Mouse (Mus musculus) heart, embryonic 16.5 days (tissue): ENCODE data around the gene Exog. TPM values are rescaled to one million over a fixed set of nuclear protein-coding genes. Genes with fewer than 3 reads are reported as not detected.

Source experiments
- ATAC-seq: fragments of 200-750 bp; cut with Nextera tagmentation; replicated peaks from 2 replicates; pipeline ENCODE4 v1.8.0; 2017; ENCODE audit warnings: moderate number of reproducible peaks; ENCODE audit not compliant: insufficient read depth, low FRiP score; ENCODE audit errors: extremely low read depth
- H3K27ac ChIP-seq: fragments of 300-500 bp; sonication (generic); 2 replicates; pipeline ENCODE4 v1.5.1; 2014; ENCODE audit warnings: mild to moderate bottlenecking, low read length, control low read depth, moderate library complexity
- H3K27me3 ChIP-seq: fragments of 300-500 bp; sonication (generic); 2 replicates; pipeline ENCODE4 v1.6.1; 2014; ENCODE audit warnings: low read length, mixed read lengths; ENCODE audit not compliant: control insufficient read depth, insufficient read depth
- H3K36me3 ChIP-seq: fragments of 300-500 bp; sonication (generic); 2 replicates; pipeline ENCODE4 v1.6.1; 2014; ENCODE audit not compliant: control insufficient read depth, insufficient read depth
- H3K4me1 ChIP-seq: fragments of 300-500 bp; sonication (generic); 2 replicates; pipeline ENCODE4 v1.6.1; 2014; ENCODE audit warnings: low read length, mixed read lengths; ENCODE audit not compliant: control insufficient read depth, insufficient read depth
- H3K4me2 ChIP-seq: fragments of 300-500 bp; sonication (generic); 2 replicates; pipeline ENCODE4 v1.6.1; 2014; ENCODE audit warnings: low read depth, mild to moderate bottlenecking, control low read depth, low read length
- H3K4me3 ChIP-seq: fragments of 300-500 bp; sonication (generic); 2 replicates; pipeline ENCODE4 v1.5.1; 2014; ENCODE audit warnings: mild to moderate bottlenecking, control low read depth, low read length
- H3K9ac ChIP-seq: fragments of 300-500 bp; sonication (generic); 2 replicates; pipeline ENCODE4 v1.6.1; 2014; ENCODE audit warnings: low read length, control low read depth
- H3K9me3 ChIP-seq: fragments of 300-500 bp; sonication (generic); replicated peaks from 2 replicates; pipeline ENCODE4 v1.6.1; 2016; ENCODE audit warnings: low read length; ENCODE audit not compliant: control insufficient read depth
- WGBS: fragments of 180-500 bp; shearing (Covaris S2); extraction: QIAGEN DNeasy Blood & Tissue Kit; methylation state at CpG from one replicate; pipeline ENCODE4 v1.1.7; 2014; 5-methylcytosine and 5-hydroxymethylcytosine counted together
- polyA plus RNA-seq: library from polyadenylated mRNA; unstranded; fragments of >200 nt; fragmentation: Nextera tagmentation; extraction: Ambion mirVana; gene quantifications from 2 replicates; pipeline ENCODE4 v1.2.1, GENCODE M21; 2015

Exog gene
- polyA plus RNA-seq, 1 experiment from 2014 or later = 11.1 TPM

- Histone ChIP-seq H3K4me3 (no peak overlapping the region), H3K27ac (no peak overlapping the region), H3K4me2 (no peak overlapping the region), H3K4me1 (no peaks in the 10 kb centered on the region), H3K36me3 (peaks cover 10% of the 10 kb centered on the region), H3K9me3 (peaks cover 8% of the 10 kb centered on the region), H3K9ac (no peak overlapping the region), H3K27me3 (no peaks in the 10 kb centered on the region)
- WGBS = 58% methylated on average over 6 of the region's 6 CpGs
- no peak; the same call in 1 of the 2 replicates for ATAC-seq
Measured at GRCm38 (mm10) chr9:119510902-119511301, 66.2 kb downstream of the Exog start.

GRCm38 (mm10) chr9:119512993-119513392 lies 68.2 kb downstream of the Exog start:
- H3K9ac ChIP-seq = no peak overlapping the region
- 85% methylated on average over 9 of the region's 9 CpGs for WGBS

DNA sequence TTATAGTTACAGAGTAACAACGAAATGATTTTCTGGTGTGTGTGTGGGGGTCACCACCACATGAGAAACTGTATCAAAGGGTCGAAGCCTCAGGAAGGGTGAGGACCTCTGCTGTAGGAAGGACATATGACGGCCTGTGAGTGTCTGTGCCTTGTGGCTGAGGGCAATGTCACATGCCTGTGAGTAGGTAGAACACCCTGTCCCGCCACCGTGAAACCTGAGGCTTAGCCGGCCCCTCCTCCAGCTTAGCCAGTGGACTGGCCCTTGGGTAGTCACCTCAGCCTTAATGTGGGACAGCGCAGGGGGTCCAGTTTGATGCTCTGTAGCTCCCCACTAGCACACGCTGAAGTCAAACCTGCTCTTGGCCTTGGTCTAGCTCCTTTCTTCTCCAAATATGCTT lies 69.1 kb downstream of the Exog start:
- Histone ChIP-seq H3K9ac (no peak overlapping the region), H3K4me2 (no peak overlapping the region), H3K9me3 (no peaks in the 10 kb centered on the region), H3K4me1 (peaks cover 16% of the 10 kb centered on the region), H3K4me3 (no peak overlapping the region), H3K27me3 (no peaks in the 10 kb centered on the region), H3K36me3 (0 out of 2 replicates have a peak, but pooled peaks cover 2% of the 10 kb centered on the region), H3K27ac (no peak overlapping the region)
- no peak for ATAC-seq
- 83% methylated on average over 8 of the region's 8 CpGs for WGBS

More at GRCm38 (mm10) chr9:119512993-119513392, 68.2 kb downstream of the Exog start:
- peaks cover 13% of the 10 kb centered on the region for H3K4me1 ChIP-seq
- no peak overlapping the region for H3K4me2 ChIP-seq
- H3K36me3 ChIP-seq = peaks cover 2% of the 10 kb centered on the region; the same call in 1 of the 2 replicates
- H3K27ac ChIP-seq = no peak overlapping the region
- H3K9me3 ChIP-seq = no peaks in the 10 kb centered on the region; the same call in 1 of the 2 replicates
- no peak for ATAC-seq
- H3K4me3 ChIP-seq = no peak overlapping the region
- no peaks in the 10 kb centered on the region for H3K27me3 ChIP-seq

DNA sequence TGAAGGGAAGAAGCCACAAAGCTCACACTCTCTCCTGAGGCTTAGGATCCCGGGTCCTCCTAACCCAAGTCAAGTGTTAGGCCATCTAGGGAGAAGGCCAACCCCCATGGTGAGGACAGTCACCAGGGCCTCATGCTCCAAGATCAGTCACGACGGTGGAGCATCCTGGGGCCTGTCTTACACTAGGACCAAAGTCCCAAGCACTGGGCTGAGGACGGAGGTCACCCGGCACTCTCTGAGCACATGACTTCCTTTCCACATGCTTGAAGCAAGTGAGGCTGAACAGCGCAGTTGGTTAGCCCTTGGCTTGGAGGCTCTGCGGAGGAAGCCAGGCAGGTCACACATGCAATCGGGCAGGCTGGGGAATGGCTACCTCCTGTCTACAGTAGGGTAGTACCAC lies 70.2 kb downstream of the Exog start:
- no peaks in the 10 kb centered on the region for H3K9me3 ChIP-seq
- no peak overlapping the region for H3K9ac ChIP-seq
- H3K4me3 ChIP-seq = no peak overlapping the region
- H3K27me3 ChIP-seq = no peaks in the 10 kb centered on the region
- peaks cover 16% of the 10 kb centered on the region for H3K4me1 ChIP-seq
- 78% methylated on average over 8 of the region's 8 CpGs for WGBS
- ATAC-seq = no peak
- H3K4me2 ChIP-seq = no peak overlapping the region
- H3K27ac ChIP-seq = no peak overlapping the region
- H3K36me3 ChIP-seq = 0 out of 2 replicates have a peak, but pooled peaks cover 2% of the 10 kb centered on the region

Other genes with a start within 250 kb of the Exog start
- not detected in 2 replicates for gene Slc22a13, start 235.8 kb upstream of the Exog start, polyA plus RNA-seq
- 8.3 TPM in 2 replicates for gene Oxsr1, start 122.5 kb upstream of the Exog start, polyA plus RNA-seq
- 100 and 104 TPM in 2 replicates for gene Acaa1a, start 105.3 kb upstream of the Exog start, polyA plus RNA-seq
- gene Myd88, start 103.5 kb upstream of the Exog start, polyA plus RNA-seq = 18.1 and 19.0 TPM in 2 replicates
- gene Xylb, start 87.6 kb upstream of the Exog start, polyA plus RNA-seq = 1.00 and 1.1 TPM in 2 replicates
- gene Slc22a14, start 79.4 kb upstream of the Exog start, polyA plus RNA-seq = 0.20 TPM in 1 of 2 replicates, not detected in the other
- 7.3 and 8.6 TPM in 2 replicates for gene Acvr2b, start 42.8 kb upstream of the Exog start, polyA plus RNA-seq
- 7.5 and 9.0 TPM in 2 replicates for gene Scn5a, start 134.1 kb downstream of the Exog start, polyA plus RNA-seq